Comparison of ENCODE assay signal across 10 mouse cellular contexts in the genomic region with DNA sequence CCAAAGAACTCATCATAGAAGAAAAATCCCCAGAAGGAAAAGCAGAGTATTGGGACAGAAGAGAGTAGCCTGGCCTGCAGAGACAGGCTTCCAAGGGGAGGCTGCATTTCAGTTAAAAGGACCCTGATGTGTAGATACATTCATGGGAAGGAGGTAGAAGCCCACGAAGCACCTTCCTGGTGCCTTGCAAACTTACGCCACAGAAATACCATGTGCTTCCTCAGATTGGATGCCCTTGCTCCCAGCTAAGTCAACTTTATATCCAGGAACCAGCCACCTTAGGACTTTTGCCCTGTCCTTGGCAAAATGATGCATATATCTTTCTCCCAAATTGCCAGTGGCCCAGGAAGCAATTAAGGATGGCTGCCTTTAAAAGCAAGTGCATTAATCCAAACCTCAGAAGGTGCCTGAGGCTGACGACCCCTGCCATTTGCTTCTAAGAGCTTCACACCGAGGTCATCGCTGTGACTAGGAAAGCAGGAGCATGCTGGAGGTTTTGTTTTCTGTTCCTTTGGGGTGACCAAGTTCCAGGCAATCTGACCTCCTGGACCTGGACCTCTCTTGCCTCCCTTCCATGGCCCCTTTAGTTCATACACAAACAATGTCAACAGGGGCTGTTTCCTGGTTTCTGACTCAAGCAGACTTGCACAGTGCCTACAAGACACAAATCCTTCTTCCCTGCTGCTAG. TPM values are rescaled to one million over a fixed set of nuclear protein-coding genes. Genes with fewer than 3 reads are reported as not detected.
DNase-seq lines count a peak whose midpoint lies in the region; ATAC-seq and TF ChIP-seq lines count a peak whose summit lies in the region.
"Had no signal": no experiment of that assay in that cellular context is flagged by ENCODE, and none has a peak within 500 bp of the region (broad histone marks: within the 10 kb centered on the region; RNA-seq: fewer than 3 reads in every experiment).

No protein-coding gene starts in this region.

- peak overlapping the region; percentile 81 for H3K27ac ChIP-seq in gastrocnemius, adult 2 months
- peak overlapping the region; percentile 82 for H3K27ac ChIP-seq in layer of hippocampus, adult 2 months
- peak overlapping the region; percentile 76 for H3K27ac ChIP-seq in embryonic facial prominence, embryonic 15.5 days (replicated peaks)
- peak overlapping the region; percentile 89 for H3K27ac ChIP-seq in limb, embryonic 15.5 days

- H3K9ac ChIP-seq in embryonic facial prominence, embryonic 15.5 days = no peak overlapping the region
- H3K9ac ChIP-seq in limb, embryonic 15.5 days = no peak overlapping the region

- H3K27me3 ChIP-seq in embryonic facial prominence, embryonic 15.5 days = no peaks in the 10 kb centered on the region
- no peaks in the 10 kb centered on the region for H3K27me3 ChIP-seq in limb, embryonic 15.5 days

- H3K36me3 ChIP-seq in embryonic facial prominence, embryonic 15.5 days = no peaks in the 10 kb centered on the region
- no peaks in the 10 kb centered on the region; the same call in 1 of the 2 replicates for H3K36me3 ChIP-seq in limb, embryonic 15.5 days

- H3K9me3 ChIP-seq in embryonic facial prominence, embryonic 15.5 days (replicated peaks) = no peaks in the 10 kb centered on the region
- no peaks in the 10 kb centered on the region for H3K9me3 ChIP-seq in limb, embryonic 15.5 days

- no peak overlapping the region for H3K4me2 ChIP-seq in embryonic facial prominence, embryonic 15.5 days (replicated peaks)
- H3K4me2 ChIP-seq in limb, embryonic 15.5 days = no peak overlapping the region

- H3K4me1 ChIP-seq in embryonic facial prominence, embryonic 15.5 days = peaks cover 50% of the 10 kb centered on the region
- peaks cover 74% of the 10 kb centered on the region for H3K4me1 ChIP-seq in limb, embryonic 15.5 days

- intact Hi-C loops in gastrocnemius, adult 2 months (cut with DNase I) = no loop called here

- no peak for ATAC-seq in embryonic facial prominence, embryonic 15.5 days (ENCODE audit: insufficient number of reproducible peaks, low FRiP score, low TSS enrichment, low read depth)
- ATAC-seq in limb, embryonic 15.5 days (ENCODE audit: insufficient number of reproducible peaks, low FRiP score, low TSS enrichment, low read depth) = no peak

- no peak for DNase-seq in gastrocnemius, adult 2 months
- DNase-seq in gastrocnemius, adult 8-10 months (ENCODE audit: low spot score in 2 of 2) = no peak
- no peak for DNase-seq in layer of hippocampus, adult 2 months (ENCODE audit: low spot score in 2 of 2)
- DNase-seq in layer of hippocampus, postnatal 10 days (ENCODE audit: low spot score in 2 of 2) = no peak
- DNase-seq in gastrocnemius, postnatal 4 days (ENCODE audit: low spot score in 2 of 2) = no peak
- DNase-seq in spleen, postnatal 36 days (ENCODE audit: low spot score in 2 of 2) = no peak
- DNase-seq: B cell, adult 2 months; cerebellum, postnatal 25 days had no signal

- no peak for TF ChIP-seq CTCF in gastrocnemius, adult 2 months (IDR thresholded peaks at IDR 0.05)
- no peak for TF ChIP-seq CTCF in layer of hippocampus, adult 2 months (conservative IDR thresholded peaks at IDR 0.05)

- H3K4me3 ChIP-seq in gastrocnemius, adult 2 months = peak overlapping the region; percentile 15
- no peak overlapping the region for H3K4me3 ChIP-seq in layer of hippocampus, adult 2 months
- no peak overlapping the region for H3K4me3 ChIP-seq in embryonic facial prominence, embryonic 15.5 days (replicated peaks)
- H3K4me3 ChIP-seq in limb, embryonic 15.5 days = no peak overlapping the region

- WGBS in embryonic facial prominence, embryonic 15.5 days = 44% methylated on average over 5 of the region's 5 CpGs
- 43% methylated on average over 5 of the region's 5 CpGs for WGBS in limb, embryonic 15.5 days

RNA-seq across cellular contexts. Expression of gene Timp3, which starts 31.0 kb away (rescaled TPM):
- total RNA-seq in gastrocnemius, adult 2 months (2021) = 10 to 100 TPM; 71.5 to 81.6 TPM
- total RNA-seq in gastrocnemius, adult 8-10 months (2022) = 10 to 100 TPM; 47.0 to 80.7 (median 56.9) TPM
- total RNA-seq in layer of hippocampus, adult 2 months (2021) = 10 to 100 TPM; 61.8 to 62.0 TPM
- 10 to 100 TPM; 54.9 to 59.8 TPM for total RNA-seq in layer of hippocampus, postnatal 10 days (2021)
- polyA plus RNA-seq in embryonic facial prominence, embryonic 15.5 days (2015; fragmentation: Nextera tagmentation; extraction: Ambion mirVana) = 81.4 and 82.5 TPM in 2 replicates
- 85.5 and 93.5 TPM in 2 replicates for polyA plus RNA-seq in limb, embryonic 15.5 days (2015; fragmentation: Nextera tagmentation; extraction: Ambion mirVana)
- total RNA-seq in gastrocnemius, postnatal 4 days (2021) = 10 to 100 TPM; 90.4 to 99.7 TPM
